Mouse (Mus musculus) erythroblast, embryonic 14.5 days (primary cell): ENCODE data around the gene Scrn3.

Source experiments
- GATA1 ChIP-seq: IDR thresholded peaks from 2 replicates; pipeline ENCODE4 v1.6.1; 2012; ENCODE audit warnings: low read length, inconsistent platforms, mixed read lengths
- TAL1 ChIP-seq: IDR thresholded peaks from 3 replicates; pipeline ENCODE4 v1.6.1; 2012; ENCODE audit warnings: low read length, inconsistent platforms, mixed read lengths

- TF ChIP-seq TAL1 (no peak), GATA1 (no peak)
Measured at GRCm38 (mm10) chr2:73273249-73274118, 38.9 kb upstream of the Scrn3 start.
